Mouse (Mus musculus): Measurements from ENCODE around the gene Rap1gds1. TPM values are rescaled to one million over a fixed set of nuclear protein-coding genes. Genes with fewer than 3 reads are reported as not detected.

Rap1gds1 gene
- polyA plus RNA-seq, 1 experiment = 40.1 TPM

GRCm38 (mm10) chr3:139111877-139112276, 36.9 kb upstream of the Rap1gds1 start:
- Histone ChIP-seq H3K79me2 (ENCODE audit: control insufficient read depth, insufficient read depth) (no peaks in the 10 kb centered on the region), H3K27me3 (ENCODE audit: control insufficient read depth, insufficient read depth, insufficient read length) (no peaks in the 10 kb centered on the region), H3ac (ENCODE audit: control insufficient read depth, insufficient read length) (no peak overlapping the region), H3K4me2 (ENCODE audit: low read depth) (no peak overlapping the region), H3K36me3 (ENCODE audit: control insufficient read depth, insufficient read depth) (no peaks in the 10 kb centered on the region), H3K4me3 (no peak overlapping the region)
- TF ChIP-seq MYOG (IDR thresholded peaks at IDR 0.05; ENCODE audit: control insufficient read depth in 1 of 3, insufficient read depth in 1 of 3, insufficient read length in 2 of 3, low read depth in 2 of 3) (no peak), TCF12 (IDR thresholded peaks at IDR 0.05; ENCODE audit: insufficient read depth, poor library complexity, severe bottlenecking) (no peak), REST (IDR thresholded peaks at IDR 0.05; ENCODE audit: insufficient read depth, insufficient read length) (no peak), CEBPB (IDR thresholded peaks at IDR 0.05; ENCODE audit: insufficient read depth, poor library complexity, severe bottlenecking) (no peak), MYOD1 (IDR thresholded peaks at IDR 0.05; ENCODE audit: control insufficient read depth in 1 of 3, insufficient read length in 2 of 3, low read depth in 2 of 3) (no peak), POLR2A (IDR thresholded peaks at IDR 0.05; ENCODE audit: insufficient read length, low read depth) (no peak), MAX (IDR thresholded peaks at IDR 0.05; ENCODE audit: low read depth) (no peak), E2F4 (IDR thresholded peaks at IDR 0.05; ENCODE audit: insufficient read depth) (no peak), POLR2AphosphoS2 (IDR thresholded peaks at IDR 0.05; ENCODE audit: insufficient read length, low read depth) (no peak), TCF3 (IDR thresholded peaks at IDR 0.05; ENCODE audit: insufficient read length, low read depth) (no peak), SRF (IDR thresholded peaks at IDR 0.05; ENCODE audit: control insufficient read depth, insufficient read length, low read depth) (no peak)

GRCm38 (mm10) chr3:139108176-139108575, 33.2 kb upstream of the Rap1gds1 start:
- Histone ChIP-seq H3K4me3 (no peak overlapping the region), H3ac (ENCODE audit: control insufficient read depth, insufficient read length) (no peak overlapping the region), H3K36me3 (ENCODE audit: control insufficient read depth, insufficient read depth) (no peaks in the 10 kb centered on the region), H3K79me2 (ENCODE audit: control insufficient read depth, insufficient read depth) (no peaks in the 10 kb centered on the region), H3K4me2 (ENCODE audit: low read depth) (peak overlapping the region; percentile 35), H3K27me3 (ENCODE audit: control insufficient read depth, insufficient read depth, insufficient read length) (no peaks in the 10 kb centered on the region)
- no peak for TF ChIP-seq REST (IDR thresholded peaks at IDR 0.05; ENCODE audit: insufficient read depth, insufficient read length)
- no peak for TF ChIP-seq MYOD1 (IDR thresholded peaks at IDR 0.05; ENCODE audit: control insufficient read depth in 1 of 3, insufficient read length in 2 of 3, low read depth in 2 of 3)
- TF ChIP-seq CEBPB (IDR thresholded peaks at IDR 0.05; ENCODE audit: insufficient read depth, poor library complexity, severe bottlenecking) = peak; percentile 70; the same call in 1 of the 2 replicates
- no peak for TF ChIP-seq TCF3 (IDR thresholded peaks at IDR 0.05; ENCODE audit: insufficient read length, low read depth)

- Histone ChIP-seq H3K4me3 (no peak overlapping the region), H3K27me3 (ENCODE audit: control insufficient read depth, insufficient read depth, insufficient read length) (no peaks in the 10 kb centered on the region), H3K4me2 (ENCODE audit: low read depth) (no peak overlapping the region), H3K79me2 (ENCODE audit: control insufficient read depth, insufficient read depth) (no peaks in the 10 kb centered on the region), H3ac (ENCODE audit: control insufficient read depth, insufficient read length) (no peak overlapping the region), H3K36me3 (ENCODE audit: control insufficient read depth, insufficient read depth) (no peaks in the 10 kb centered on the region)
- TF ChIP-seq E2F4 (IDR thresholded peaks at IDR 0.05; ENCODE audit: insufficient read depth) (no peak), POLR2A (IDR thresholded peaks at IDR 0.05; ENCODE audit: insufficient read length, low read depth) (no peak), MYOG (IDR thresholded peaks at IDR 0.05; ENCODE audit: control insufficient read depth in 1 of 3, insufficient read depth in 1 of 3, insufficient read length in 2 of 3, low read depth in 2 of 3) (no peak), TCF12 (IDR thresholded peaks at IDR 0.05; ENCODE audit: insufficient read depth, poor library complexity, severe bottlenecking) (no peak), TCF3 (IDR thresholded peaks at IDR 0.05; ENCODE audit: insufficient read length, low read depth) (no peak), USF1 (IDR thresholded peaks at IDR 0.05; ENCODE audit: low read depth) (no peak), SRF (IDR thresholded peaks at IDR 0.05; ENCODE audit: control insufficient read depth, insufficient read length, low read depth) (no peak), CEBPB (IDR thresholded peaks at IDR 0.05; ENCODE audit: insufficient read depth, poor library complexity, severe bottlenecking) (no peak), MYOD1 (IDR thresholded peaks at IDR 0.05; ENCODE audit: control insufficient read depth in 1 of 3, insufficient read length in 2 of 3, low read depth in 2 of 3) (no peak), MAX (IDR thresholded peaks at IDR 0.05; ENCODE audit: low read depth) (no peak), POLR2AphosphoS2 (IDR thresholded peaks at IDR 0.05; ENCODE audit: insufficient read length, low read depth) (no peak), REST (IDR thresholded peaks at IDR 0.05; ENCODE audit: insufficient read depth, insufficient read length) (no peak)
Measured at GRCm38 (mm10) chr3:139103914-139104313, 28.9 kb upstream of the Rap1gds1 start.

GRCm38 (mm10) chr3:139103346-139103745, 28.3 kb upstream of the Rap1gds1 start:
- TF ChIP-seq SRF (IDR thresholded peaks at IDR 0.05; ENCODE audit: control insufficient read depth, insufficient read length, low read depth) (no peak), TCF3 (IDR thresholded peaks at IDR 0.05; ENCODE audit: insufficient read length, low read depth) (no peak), E2F4 (IDR thresholded peaks at IDR 0.05; ENCODE audit: insufficient read depth) (no peak), MYOG (IDR thresholded peaks at IDR 0.05; ENCODE audit: control insufficient read depth in 1 of 3, insufficient read depth in 1 of 3, insufficient read length in 2 of 3, low read depth in 2 of 3) (no peak), USF1 (IDR thresholded peaks at IDR 0.05; ENCODE audit: low read depth) (no peak), TCF12 (IDR thresholded peaks at IDR 0.05; ENCODE audit: insufficient read depth, poor library complexity, severe bottlenecking) (no peak), POLR2A (IDR thresholded peaks at IDR 0.05; ENCODE audit: insufficient read length, low read depth) (no peak), POLR2AphosphoS2 (IDR thresholded peaks at IDR 0.05; ENCODE audit: insufficient read length, low read depth) (no peak), REST (IDR thresholded peaks at IDR 0.05; ENCODE audit: insufficient read depth, insufficient read length) (no peak), MAX (IDR thresholded peaks at IDR 0.05; ENCODE audit: low read depth) (no peak), MYOD1 (IDR thresholded peaks at IDR 0.05; ENCODE audit: control insufficient read depth in 1 of 3, insufficient read length in 2 of 3, low read depth in 2 of 3) (no peak)
- no peak overlapping the region for H3K4me2 ChIP-seq (ENCODE audit: low read depth)
- no peaks in the 10 kb centered on the region for H3K79me2 ChIP-seq (ENCODE audit: control insufficient read depth, insufficient read depth)
- no peak overlapping the region for H3ac ChIP-seq (ENCODE audit: control insufficient read depth, insufficient read length)
- no peaks in the 10 kb centered on the region for H3K27me3 ChIP-seq (ENCODE audit: control insufficient read depth, insufficient read depth, insufficient read length)
- no peaks in the 10 kb centered on the region for H3K36me3 ChIP-seq (ENCODE audit: control insufficient read depth, insufficient read depth)
- H3K4me3 ChIP-seq = no peak overlapping the region

- Histone ChIP-seq H3K4me2 (ENCODE audit: low read depth) (no peak overlapping the region), H3K79me2 (ENCODE audit: control insufficient read depth, insufficient read depth) (no peaks in the 10 kb centered on the region), H3K27me3 (ENCODE audit: control insufficient read depth, insufficient read depth, insufficient read length) (no peaks in the 10 kb centered on the region), H3K36me3 (ENCODE audit: control insufficient read depth, insufficient read depth) (no peaks in the 10 kb centered on the region), H3ac (ENCODE audit: control insufficient read depth, insufficient read length) (no peak overlapping the region), H3K4me3 (no peak overlapping the region)
- TF ChIP-seq POLR2A (IDR thresholded peaks at IDR 0.05; ENCODE audit: insufficient read length, low read depth) (no peak), SRF (IDR thresholded peaks at IDR 0.05; ENCODE audit: control insufficient read depth, insufficient read length, low read depth) (no peak), E2F4 (IDR thresholded peaks at IDR 0.05; ENCODE audit: insufficient read depth) (no peak), TCF3 (IDR thresholded peaks at IDR 0.05; ENCODE audit: insufficient read length, low read depth) (no peak), REST (IDR thresholded peaks at IDR 0.05; ENCODE audit: insufficient read depth, insufficient read length) (no peak), USF1 (IDR thresholded peaks at IDR 0.05; ENCODE audit: low read depth) (no peak), MYOG (IDR thresholded peaks at IDR 0.05; ENCODE audit: control insufficient read depth in 1 of 3, insufficient read depth in 1 of 3, insufficient read length in 2 of 3, low read depth in 2 of 3) (no peak), MAX (IDR thresholded peaks at IDR 0.05; ENCODE audit: low read depth) (no peak), MYOD1 (IDR thresholded peaks at IDR 0.05; ENCODE audit: control insufficient read depth in 1 of 3, insufficient read length in 2 of 3, low read depth in 2 of 3) (no peak), CEBPB (IDR thresholded peaks at IDR 0.05; ENCODE audit: insufficient read depth, poor library complexity, severe bottlenecking) (no peak), TCF12 (IDR thresholded peaks at IDR 0.05; ENCODE audit: insufficient read depth, poor library complexity, severe bottlenecking) (no peak), POLR2AphosphoS2 (IDR thresholded peaks at IDR 0.05; ENCODE audit: insufficient read length, low read depth) (no peak)
Measured at GRCm38 (mm10) chr3:139101941-139102340, 26.9 kb upstream of the Rap1gds1 start.

Data from myocyte (in vitro differentiated cells).